Mouse (Mus musculus): Measurements from ENCODE around the gene 1700003E16Rik. TPM values are rescaled to one million over a fixed set of nuclear protein-coding genes. Genes with fewer than 3 reads are reported as not detected.

The 1700003E16Rik gene
- not detected for total RNA-seq (2021)
- long read RNA-seq, experiment 1 = 0 reads
- long read RNA-seq, experiment 2 = 0 reads

GRCm38 (mm10) chr6:83156259-83156684 is at the start of gene 1700003E16Rik, which contains the start of gene Wdr54:
Gene 1700003E16Rik (plus strand): TSS chr6:83156404.
Gene Wdr54 (minus strand): TSS chr6:83156397.
- DNase-seq = no peak

DNA sequence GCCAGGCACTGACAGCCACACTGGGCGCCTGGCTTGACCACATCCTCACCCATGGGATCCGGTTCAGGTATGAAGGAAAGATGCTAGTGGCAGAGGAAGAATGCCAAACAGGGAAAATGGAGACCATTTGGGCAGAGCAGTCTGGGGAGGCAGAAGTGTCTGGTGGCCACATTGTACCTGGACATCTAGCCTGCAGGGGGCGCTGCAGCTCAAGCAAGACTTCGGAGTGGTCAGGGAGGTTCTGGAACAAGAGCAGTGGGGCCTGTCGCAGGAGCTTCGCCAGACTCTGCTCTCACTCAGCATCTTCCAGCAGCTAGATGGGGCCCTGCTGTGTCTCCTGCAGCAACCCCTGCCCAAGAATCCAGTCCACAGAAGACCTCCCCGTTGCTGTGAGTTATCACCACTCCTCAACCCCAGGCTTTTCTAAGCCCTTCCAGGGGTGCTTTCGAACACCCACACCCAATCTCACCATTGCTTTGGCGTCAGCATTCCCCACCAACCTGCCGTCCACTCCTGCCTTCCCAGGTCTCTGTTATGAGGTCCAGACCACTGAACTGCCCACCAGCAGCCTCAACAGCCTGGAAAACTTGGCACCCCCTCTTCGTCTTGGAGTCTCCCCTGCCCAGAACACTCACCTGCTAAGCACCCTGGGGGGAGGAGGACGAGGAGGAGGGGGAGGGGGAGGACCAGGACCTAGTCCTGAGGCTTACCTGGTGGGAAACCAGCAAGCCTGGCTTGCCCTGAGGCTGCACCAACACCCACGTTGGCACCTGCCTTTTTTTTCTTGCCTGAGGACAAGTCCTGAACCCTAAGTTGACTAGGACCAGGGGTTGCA is 48.4 kb upstream of the 1700003E16Rik start:
- DNase-seq = peak; percentile 52

- peak; percentile 78 for DNase-seq
Measured at GRCm38 (mm10) chr6:83108762-83109668, 47.2 kb upstream of the 1700003E16Rik start, which contains the start of gene Mrpl53. Gene Mrpl53 (plus strand): TSS chr6:83109040.

GRCm38 (mm10) chr6:83111510-83112136 is 44.6 kb upstream of the 1700003E16Rik start:
- no peak for DNase-seq

DNA sequence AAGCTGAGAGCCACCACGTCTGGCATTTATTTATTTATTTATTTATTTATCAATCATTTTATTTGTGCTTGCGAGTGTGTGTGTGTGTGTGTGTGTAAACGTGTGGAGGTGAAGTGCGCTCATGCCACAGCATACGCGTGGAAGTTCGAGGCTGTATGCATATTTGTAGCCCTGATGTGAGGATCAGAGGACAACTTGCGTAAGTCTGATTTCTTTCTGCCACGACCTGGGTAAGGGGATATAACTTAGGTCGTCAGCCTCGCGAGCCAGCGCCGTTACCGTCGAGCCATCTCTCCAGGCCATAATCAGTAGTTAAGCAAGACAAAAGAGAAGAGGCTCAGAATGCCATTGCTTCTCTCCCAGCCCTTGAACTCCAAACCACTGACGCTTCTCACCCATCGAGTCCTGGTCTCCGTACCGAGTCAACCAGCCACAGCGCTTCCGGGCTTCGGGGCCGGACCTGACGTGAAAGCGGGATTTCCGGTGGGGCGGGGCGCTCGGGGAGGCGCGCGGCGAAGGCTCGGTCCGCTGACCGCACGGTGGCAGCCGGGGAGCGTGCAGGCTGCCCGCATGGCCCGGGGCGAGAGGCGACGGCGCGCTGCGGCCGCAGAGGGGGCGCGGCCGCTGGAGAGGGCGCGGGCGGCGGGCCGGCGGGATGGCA is 41.1 kb upstream of the 1700003E16Rik start, which contains the start of gene Mogs:
TSS of gene Mogs (plus strand) at position 486 of the 661 bp plus-strand sequence.
- peak; percentile 92 for DNase-seq

GRCm38 (mm10) chr6:83115682-83116372 is 40.4 kb upstream of the 1700003E16Rik start:
- no peak for DNase-seq

- DNase-seq = no peak
Measured at GRCm38 (mm10) chr6:83116373-83117164, 39.6 kb upstream of the 1700003E16Rik start.

DNA sequence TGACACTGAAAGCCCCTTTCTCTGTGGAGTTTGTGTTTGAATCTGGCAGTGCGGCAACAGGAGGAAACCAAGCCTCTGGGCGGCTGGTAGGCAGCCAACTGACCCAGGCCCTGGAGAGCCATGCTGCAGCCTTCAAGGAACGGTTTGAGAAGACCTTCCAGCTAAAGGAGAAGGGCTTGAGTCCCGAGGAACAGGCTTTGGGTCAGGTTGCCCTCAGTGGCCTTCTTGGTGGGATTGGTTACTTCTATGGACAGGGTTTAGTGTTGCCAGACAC is 39.1 kb upstream of the 1700003E16Rik start:
- DNase-seq = no peak

- DNase-seq = no peak
Measured at GRCm38 (mm10) chr6:83117616-83118015, 38.6 kb upstream of the 1700003E16Rik start.

DNA sequence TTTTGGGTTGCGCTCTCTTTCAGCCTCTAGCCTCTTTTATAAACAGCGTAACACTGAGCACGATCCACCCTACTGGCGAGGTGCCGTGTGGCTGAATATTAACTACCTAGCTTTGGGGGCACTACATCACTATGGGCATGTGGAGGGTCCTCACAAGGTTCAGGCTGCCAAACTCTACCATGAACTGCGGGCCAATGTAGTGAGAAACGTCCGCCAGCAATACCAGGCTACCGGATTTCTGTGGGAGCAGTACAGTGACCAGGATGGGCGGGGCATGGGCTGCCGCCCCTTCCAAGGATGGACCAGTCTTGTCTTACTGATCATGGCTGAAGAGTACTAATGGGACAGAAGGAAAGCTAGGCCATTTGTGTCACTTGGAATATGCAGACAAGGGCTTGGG is 37.8 kb upstream of the 1700003E16Rik start:
- no peak for DNase-seq

DNA sequence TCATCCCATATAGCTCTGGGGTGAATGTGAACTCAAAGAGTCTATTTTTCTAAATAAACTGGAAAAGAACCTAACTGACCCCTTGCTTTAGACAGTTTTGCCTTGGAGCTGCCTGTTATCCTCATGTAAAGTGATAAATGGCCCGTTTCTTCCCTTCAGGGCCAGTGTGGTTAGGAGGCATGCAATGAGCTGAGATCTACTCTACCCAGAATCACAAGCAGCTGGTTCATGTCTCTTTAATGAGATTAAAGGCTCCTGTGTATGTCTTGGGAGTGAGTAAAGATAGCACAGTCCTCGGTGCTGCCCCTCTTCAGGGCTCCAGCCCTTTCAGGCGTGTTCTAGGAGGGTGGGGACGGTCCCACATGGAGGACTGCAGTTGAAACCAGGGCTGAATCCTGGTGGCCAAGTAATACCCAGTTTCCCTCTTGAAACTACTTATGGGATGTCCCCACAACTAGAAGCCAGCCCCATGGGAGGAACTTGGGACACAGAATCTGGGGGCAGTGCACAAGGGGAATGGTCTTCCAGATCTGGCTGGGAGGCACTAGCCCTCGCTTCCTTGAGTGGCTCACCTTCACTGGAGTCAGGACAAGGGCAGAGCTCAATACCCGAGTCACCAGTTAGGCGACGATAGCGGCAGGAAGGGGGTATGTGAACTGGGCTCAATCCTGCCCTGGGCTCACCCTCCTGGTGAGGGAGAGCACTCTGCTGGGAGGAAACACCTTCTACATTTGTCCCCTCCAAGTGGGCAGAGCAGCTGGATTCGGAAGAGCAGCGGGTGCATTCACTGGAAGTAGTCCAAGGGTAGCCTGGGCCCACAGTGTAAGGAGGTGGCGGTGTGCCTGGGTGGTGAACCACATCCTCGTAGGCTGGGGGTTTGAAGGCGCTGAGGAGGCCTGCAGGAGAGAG is 37.1 kb upstream of the 1700003E16Rik start:
- no peak for DNase-seq

GRCm38 (mm10) chr6:83119734-83120051 is 36.5 kb upstream of the 1700003E16Rik start:
- DNase-seq = no peak

DNA sequence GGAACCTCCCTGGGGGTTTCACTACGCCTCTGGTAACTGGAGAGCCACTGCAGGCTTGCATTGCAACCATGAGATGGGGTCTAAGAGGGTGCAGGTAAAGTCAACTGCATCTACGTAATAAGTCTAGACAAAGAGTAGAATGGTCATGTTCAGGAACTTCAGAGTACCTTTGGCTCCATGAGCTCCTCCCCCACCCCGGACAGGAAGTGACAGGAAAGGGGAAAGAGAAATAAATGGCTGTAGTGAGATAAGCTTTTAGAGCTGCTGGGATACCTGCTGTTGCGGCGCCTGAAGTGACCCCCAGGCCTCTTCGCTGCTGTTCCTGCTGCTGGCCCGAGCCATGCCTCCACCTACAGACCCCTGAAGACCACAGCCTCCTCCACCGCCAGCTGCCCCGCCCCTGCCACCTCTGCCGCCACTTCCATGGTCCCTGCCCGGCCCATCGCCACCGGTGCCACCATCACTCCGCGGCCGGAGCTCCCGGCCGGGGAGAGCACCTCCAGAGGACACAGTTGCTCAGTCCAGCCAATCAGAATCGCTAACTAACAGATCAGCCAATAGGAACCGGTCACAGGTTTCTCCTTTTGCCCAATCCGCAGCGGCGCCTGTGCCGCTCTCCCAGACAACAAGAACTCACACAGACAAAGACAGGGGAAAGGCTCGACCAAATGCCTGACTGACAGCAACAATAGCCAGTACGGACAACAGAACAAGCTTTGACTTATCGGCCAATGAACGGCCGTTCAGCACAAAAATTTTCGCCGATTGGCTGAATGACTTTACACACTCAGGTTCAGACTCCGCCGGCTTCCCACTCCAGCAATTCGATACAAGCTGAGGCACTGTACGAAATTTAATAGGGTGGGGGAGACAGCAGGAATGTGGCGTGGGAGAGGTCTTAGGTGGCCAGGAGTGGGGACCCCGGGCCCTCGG is 35.0 kb upstream of the 1700003E16Rik start, which contains the start of gene Wbp1:
TSS of gene Wbp1 (minus strand) at position 630 of the 933 bp plus-strand sequence.
- DNase-seq = peak; percentile 96

GRCm38 (mm10) chr6:83121863-83122710 is 34.1 kb upstream of the 1700003E16Rik start:
- DNase-seq = no peak

DNA sequence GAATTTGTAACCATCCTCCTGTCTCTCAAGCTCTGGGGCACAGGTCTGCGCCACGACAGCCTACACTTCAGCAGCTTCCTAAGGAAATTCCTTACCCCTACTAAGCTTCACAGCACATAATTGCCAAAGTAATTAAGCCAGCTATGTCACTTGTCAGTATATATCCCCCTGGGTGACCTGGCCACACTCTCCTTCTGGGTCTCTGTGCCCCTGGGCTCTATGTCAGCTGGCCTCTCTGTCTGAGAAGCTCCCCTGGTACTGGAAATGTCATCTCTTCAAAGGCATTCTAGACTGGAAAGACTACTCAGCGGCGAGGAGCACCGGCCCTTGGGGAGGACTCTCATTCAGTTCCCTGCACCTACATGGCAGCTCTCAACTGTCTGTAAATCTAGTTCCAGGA is 33.2 kb upstream of the 1700003E16Rik start:
- no peak for DNase-seq

DNA sequence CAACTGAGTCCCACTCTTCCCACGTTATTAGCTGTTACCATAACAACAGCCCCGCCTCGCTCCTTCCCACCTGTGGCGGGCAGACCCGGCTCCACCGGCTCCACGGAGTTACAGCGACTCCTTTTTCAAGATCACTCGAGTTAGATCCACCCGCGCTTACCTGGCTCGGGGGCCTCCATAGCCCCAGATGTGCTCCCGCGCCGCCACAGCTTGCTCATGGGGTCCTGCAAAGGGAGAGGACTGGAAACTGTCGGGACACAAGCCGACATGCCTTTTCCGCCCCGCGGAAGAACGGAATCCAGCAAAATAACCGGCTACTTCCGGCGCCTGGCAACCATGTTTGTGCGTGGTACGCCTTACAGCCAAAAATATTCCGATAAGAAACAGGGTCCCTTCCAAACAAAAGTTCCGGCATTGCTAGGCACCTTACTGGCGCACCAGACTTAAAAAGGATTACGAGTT is 31.3 kb upstream of the 1700003E16Rik start:
- peak; percentile 89 for DNase-seq

- DNase-seq = no peak
Measured at GRCm38 (mm10) chr6:83125331-83125730, 30.9 kb upstream of the 1700003E16Rik start, which contains the start of gene Ino80b. Gene Ino80b (minus strand): TSS chr6:83125431.

All from gastrocnemius, postnatal 25 days (tissue).